Mouse (Mus musculus) kidney, postnatal 4 days (tissue): ENCODE measurements at regions not wholly inside any gene's neighbourhood (a gene's known extent, or its start where the extent isn't known, plus 50 kb on each side); places are given as distances from the start of the nearest gene placed in this dataset.

ENCODE experiments used
- DNase-seq, 2 experiments: peaks; one replicate each; pipeline ENCODE4 v3.0.0; 2021; ENCODE audit warnings: mixed read lengths in 2 of 2

- no peak for DNase-seq
Measured at GRCm38 (mm10) chr3:38577890-38578628, 93.4 kb upstream of the Ankrd50 start.

DNA sequence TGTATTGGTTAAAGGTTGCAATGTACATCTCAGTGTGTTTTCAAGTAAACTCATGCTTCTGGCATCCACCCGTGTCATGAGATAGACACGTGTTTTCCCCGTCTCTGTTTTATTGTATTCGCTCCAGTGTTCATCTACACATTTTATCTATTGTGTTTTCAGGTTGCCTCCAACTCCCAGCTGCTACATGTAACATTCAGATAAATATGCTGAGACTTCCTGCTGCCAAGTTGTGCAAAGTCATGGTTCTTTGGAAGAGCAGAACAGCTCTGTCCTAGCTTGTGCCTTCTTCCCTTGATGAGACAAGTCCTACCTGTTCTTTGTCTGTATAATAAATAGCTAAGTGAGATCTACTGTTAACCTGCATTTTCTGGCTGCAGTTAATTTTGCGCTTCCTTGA lies 89.0 kb upstream of the Ankrd50 start:
- DNase-seq = no peak

GRCm38 (mm10) chr3:38572159-38572558 lies 87.5 kb upstream of the Ankrd50 start:
- DNase-seq = no peak

- no peak for DNase-seq
Measured at GRCm38 (mm10) chr3:38571224-38571623, 86.6 kb upstream of the Ankrd50 start.

GRCm38 (mm10) chr3:38569001-38569400 lies 84.4 kb upstream of the Ankrd50 start:
- no peak for DNase-seq

- no peak for DNase-seq
Measured at GRCm38 (mm10) chr3:38568596-38568975, 83.9 kb upstream of the Ankrd50 start.

GRCm38 (mm10) chr3:38567946-38568595 lies 83.4 kb upstream of the Ankrd50 start:
- DNase-seq = no peak

DNA sequence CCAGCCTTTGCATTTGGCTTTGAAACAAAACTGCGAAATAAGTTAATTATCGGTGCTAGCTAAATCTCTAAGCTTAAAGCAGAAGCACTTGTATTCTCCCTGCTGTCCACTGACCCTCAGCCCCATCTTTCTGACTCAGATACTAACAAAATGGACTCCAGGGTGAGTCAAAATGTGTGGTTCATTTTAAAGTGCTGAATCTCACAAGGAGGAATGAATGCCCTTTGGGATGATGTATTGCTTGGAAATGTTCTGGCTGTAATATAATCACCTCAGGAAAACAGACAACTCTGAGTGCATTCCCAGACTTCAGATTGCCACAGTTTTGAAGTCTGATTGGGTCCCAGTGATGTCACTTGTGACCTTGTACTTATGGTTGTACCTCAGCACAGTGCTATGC lies 81.9 kb upstream of the Ankrd50 start:
- no peak for DNase-seq

GRCm38 (mm10) chr3:38564844-38565243 lies 80.2 kb upstream of the Ankrd50 start:
- no peak for DNase-seq

GRCm38 (mm10) chr3:38564364-38564763 lies 79.7 kb upstream of the Ankrd50 start:
- no peak for DNase-seq

DNA sequence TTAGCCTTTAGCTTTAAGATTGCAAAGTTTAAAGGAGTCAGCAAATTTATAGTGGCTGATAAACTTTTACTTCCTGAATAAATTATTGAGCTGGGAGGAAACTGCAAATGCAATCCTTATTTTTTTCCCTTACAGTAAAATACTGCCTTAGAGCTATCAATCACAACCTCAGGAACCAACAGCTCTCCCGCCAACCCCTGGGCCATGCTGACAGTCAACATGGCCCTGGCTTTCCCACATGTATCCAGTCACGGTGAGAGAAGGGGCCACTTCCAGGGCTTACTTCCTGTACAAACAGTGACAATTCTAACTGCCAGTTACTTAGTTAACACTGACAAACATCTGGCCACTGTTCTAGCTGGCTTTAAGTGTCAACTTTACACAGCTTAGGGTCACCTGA lies 76.5 kb upstream of the Ankrd50 start:
- peak; percentile 43 to 56 for DNase-seq

DNA sequence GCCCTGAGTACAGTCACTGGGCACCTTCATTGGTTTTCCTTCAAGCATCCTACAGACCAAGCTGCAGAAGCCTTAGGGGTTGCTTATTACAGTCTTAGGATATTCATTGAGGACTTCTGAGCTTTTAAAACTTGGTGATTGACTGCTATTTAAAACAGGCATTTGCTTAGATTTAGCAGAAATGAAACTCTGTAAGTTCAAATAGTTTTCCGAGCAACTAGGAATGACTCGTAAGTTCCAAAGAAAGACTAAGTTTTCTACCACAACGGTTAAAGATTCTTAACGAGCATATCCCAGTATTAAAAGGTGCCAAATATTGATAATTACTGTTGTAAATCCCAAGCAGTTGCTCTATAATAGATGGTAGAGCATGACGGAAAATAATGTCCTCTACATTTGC lies 71.3 kb upstream of the Ankrd50 start:
- no peak for DNase-seq

- DNase-seq = no peak
Measured at GRCm38 (mm10) chr3:38553470-38554043, 68.9 kb upstream of the Ankrd50 start.

- DNase-seq = peak in 1 of 2 experiments; percentile 14
Measured at GRCm38 (mm10) chr3:38547032-38547431, 62.4 kb upstream of the Ankrd50 start.

DNA sequence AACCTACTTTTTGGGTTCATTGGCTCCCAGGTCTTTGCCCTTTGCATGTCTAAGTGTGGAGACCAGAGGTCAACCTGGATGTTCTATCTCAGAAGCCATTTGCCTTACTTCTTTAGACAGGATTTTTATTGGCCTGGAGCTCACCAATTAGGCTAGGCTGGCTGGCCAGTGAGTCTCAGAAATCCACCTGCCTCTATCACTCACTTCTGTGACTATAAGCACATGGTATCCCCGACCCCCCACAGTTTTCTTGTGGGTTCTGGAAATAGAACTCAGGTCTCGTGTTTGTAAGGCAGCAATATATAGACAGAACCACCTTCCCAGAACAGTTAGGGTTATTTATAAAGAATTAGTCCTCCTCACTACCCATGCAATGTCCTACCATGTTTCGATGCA lies 60.9 kb upstream of the Ankrd50 start:
- DNase-seq = no peak

DNA sequence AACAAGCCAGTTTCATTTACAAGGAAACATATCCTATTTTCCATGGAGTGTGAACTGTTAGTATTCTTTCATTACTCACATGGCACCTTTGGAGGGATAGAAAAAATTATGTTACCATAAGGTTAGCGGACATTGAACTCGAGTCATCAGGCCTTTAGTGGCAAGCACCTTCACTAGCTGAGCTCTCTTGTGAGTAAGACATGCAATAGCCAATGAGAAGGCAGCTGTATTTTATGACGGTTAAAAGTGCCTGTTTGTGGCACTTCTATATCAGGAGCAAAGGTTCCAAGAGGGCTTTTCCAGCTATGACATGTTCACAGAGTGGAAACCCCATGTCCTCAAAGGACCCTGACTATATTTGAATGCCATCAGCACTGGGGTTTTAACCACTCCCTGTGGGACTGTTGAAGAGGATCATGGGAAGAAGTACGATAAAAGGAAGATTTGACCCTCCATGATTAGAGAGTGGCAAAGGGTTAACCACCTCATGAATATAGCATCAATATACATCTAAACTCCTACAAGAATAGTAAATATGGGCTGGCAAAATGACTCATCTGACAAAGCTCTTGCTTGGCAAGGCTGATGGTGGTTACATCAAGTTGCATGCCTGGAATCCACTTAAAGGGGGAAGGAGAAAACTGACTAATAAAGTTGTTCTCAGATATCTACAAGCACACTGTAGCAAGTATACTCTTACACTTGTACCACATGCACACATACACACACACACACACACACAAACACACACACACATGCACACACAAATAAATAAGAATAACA lies 60.3 kb upstream of the Ankrd50 start:
- DNase-seq = no peak

DNA sequence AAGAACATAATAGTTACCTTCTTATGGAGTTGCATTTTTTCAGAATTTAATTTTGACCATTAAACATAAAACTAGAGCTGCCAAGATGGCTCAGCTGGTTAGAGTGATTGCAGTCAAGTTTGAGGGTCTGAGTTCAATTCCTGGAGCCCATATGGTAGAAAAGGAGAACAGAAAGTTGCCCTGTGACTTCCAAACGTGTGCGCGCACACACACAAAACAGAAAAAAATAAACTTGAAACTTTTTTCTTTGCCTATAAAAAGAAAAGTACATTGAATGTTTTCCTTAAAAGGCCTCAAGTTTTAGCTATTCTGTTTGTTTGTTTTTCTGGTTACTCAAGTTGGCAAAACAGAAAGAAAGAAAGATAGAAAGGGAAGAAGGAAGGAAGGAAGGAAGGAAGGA lies 59.2 kb upstream of the Ankrd50 start:
- no peak for DNase-seq

DNA sequence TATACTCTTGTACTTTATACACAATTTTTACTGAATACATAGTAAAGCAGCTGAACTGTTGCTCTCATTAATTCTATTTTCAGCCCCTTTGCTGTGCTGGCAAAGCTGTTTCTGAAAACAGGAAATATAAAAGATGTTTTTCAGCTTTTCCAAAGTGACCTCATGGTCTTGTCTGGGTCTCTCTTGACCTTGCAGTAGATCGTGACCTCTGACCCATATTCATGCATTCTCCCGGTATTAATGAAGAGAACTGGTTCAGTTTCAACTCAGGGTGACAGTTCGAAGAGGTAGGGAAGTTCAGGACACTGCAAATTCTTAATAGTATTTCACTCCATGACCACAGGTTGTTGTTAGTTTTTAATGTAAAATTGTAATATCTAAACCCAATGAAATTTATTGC lies 56.7 kb upstream of the Ankrd50 start:
- peak in 1 of 2 experiments; percentile 10 for DNase-seq

GRCm38 (mm10) chr3:38538309-38538708 lies 53.7 kb upstream of the Ankrd50 start:
- no peak for DNase-seq

DNA sequence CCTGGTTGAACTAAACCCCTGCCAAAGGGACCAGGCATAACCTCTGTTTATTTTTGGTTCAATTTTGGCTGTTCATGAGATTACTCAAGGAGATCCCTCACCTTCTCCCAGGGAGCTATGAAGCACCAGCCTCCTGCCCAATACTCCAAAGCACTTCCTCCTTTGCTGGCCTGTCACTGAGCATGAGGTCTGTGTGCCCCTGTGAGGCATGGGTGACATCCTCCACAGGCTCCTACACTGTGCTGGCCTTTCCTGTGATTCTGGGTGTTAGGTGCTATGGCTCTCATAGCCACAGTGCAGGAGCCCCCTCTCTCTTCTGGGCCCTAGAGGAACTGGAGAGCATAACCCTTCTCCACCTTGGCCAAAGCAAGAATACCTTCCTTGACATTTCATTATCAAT lies 53.1 kb upstream of the Ankrd50 start:
- DNase-seq = no peak
